Mouse (Mus musculus): Measurements from ENCODE around the gene Lrrc75b. TPM values are rescaled to one million over a fixed set of nuclear protein-coding genes. Genes with fewer than 3 reads are reported as not detected.
A peak's percentile ranks its signal among the peaks of the same experiment; 100 is the strongest.
"Not testable (repeated sequence)": the region's sequence is repeated elsewhere in the genome, so short reads cannot be mapped to it uniquely, and the experiment has no call there.

The Lrrc75b gene
- polyA plus RNA-seq, 1 experiment from 2014 or later, result 2.9 TPM

GRCm38 (mm10) chr10:75534216-75534615 lies 25.9 kb downstream of the Lrrc75b start:
- Histone ChIP-seq H3K36me3 (ENCODE audit: control insufficient read depth, insufficient read depth, low read length) (peaks cover 55% of the 10 kb centered on the region), H3K4me1 (ENCODE audit: control insufficient read depth, insufficient read depth, low read length) (no peaks in the 10 kb centered on the region), H3K27me3 (ENCODE audit: control insufficient read depth, insufficient read depth, low read length) (no peaks in the 10 kb centered on the region), H3K4me2 (replicated peaks; ENCODE audit: low read depth, low read length) (no peak overlapping the region), H3K9ac (ENCODE audit: low read depth, low read length) (no peak overlapping the region), H3K9me3 (ENCODE audit: control insufficient read depth, low read length) (no peaks in the 10 kb centered on the region), H3K4me3 (ENCODE audit: low read length) (no peak overlapping the region), H3K27ac (ENCODE audit: low read depth, low read length) (no peak overlapping the region)
- ATAC-seq (ENCODE audit: low FRiP score, low TSS enrichment), result no peak
- WGBS, result 93% methylated on average over 8 of the region's 8 CpGs

GRCm38 (mm10) chr10:75531532-75532090 lies 28.5 kb downstream of the Lrrc75b start:
- Histone ChIP-seq H3K9ac (ENCODE audit: low read depth, low read length) (no peak overlapping the region), H3K27me3 (ENCODE audit: control insufficient read depth, insufficient read depth, low read length) (no peaks in the 10 kb centered on the region), H3K9me3 (ENCODE audit: control insufficient read depth, low read length) (no peaks in the 10 kb centered on the region), H3K4me2 (replicated peaks; ENCODE audit: low read depth, low read length) (no peak overlapping the region), H3K27ac (ENCODE audit: low read depth, low read length) (no peak overlapping the region), H3K36me3 (ENCODE audit: control insufficient read depth, insufficient read depth, low read length) (peaks cover 56% of the 10 kb centered on the region), H3K4me3 (ENCODE audit: low read length) (no peak overlapping the region), H3K4me1 (ENCODE audit: control insufficient read depth, insufficient read depth, low read length) (no peaks in the 10 kb centered on the region)
- no peak for ATAC-seq (ENCODE audit: low FRiP score, low TSS enrichment)
- 88% methylated on average over 9 of the region's 9 CpGs for WGBS

- Histone ChIP-seq H3K27ac (ENCODE audit: low read depth, low read length) (no peak overlapping the region), H3K4me2 (replicated peaks; ENCODE audit: low read depth, low read length) (no peak overlapping the region), H3K4me1 (ENCODE audit: control insufficient read depth, insufficient read depth, low read length) (no peaks in the 10 kb centered on the region), H3K9me3 (ENCODE audit: control insufficient read depth, low read length) (no peaks in the 10 kb centered on the region), H3K9ac (ENCODE audit: low read depth, low read length) (no peak overlapping the region), H3K4me3 (ENCODE audit: low read length) (no peak overlapping the region), H3K27me3 (ENCODE audit: control insufficient read depth, insufficient read depth, low read length) (no peaks in the 10 kb centered on the region), H3K36me3 (ENCODE audit: control insufficient read depth, insufficient read depth, low read length) (peaks cover 50% of the 10 kb centered on the region)
- 86% methylated on average over 2 of the region's 2 CpGs for WGBS
- no peak for ATAC-seq (ENCODE audit: low FRiP score, low TSS enrichment)
Measured at GRCm38 (mm10) chr10:75530322-75530721, 29.8 kb downstream of the Lrrc75b start.

- not testable (repeated sequence) for H3K4me2 ChIP-seq (replicated peaks; ENCODE audit: low read depth, low read length); H3K27me3 ChIP-seq (ENCODE audit: control insufficient read depth, insufficient read depth, low read length); H3K9ac ChIP-seq (ENCODE audit: low read depth, low read length); H3K27ac ChIP-seq (ENCODE audit: low read depth, low read length); ATAC-seq (ENCODE audit: low FRiP score, low TSS enrichment); H3K4me3 ChIP-seq (ENCODE audit: low read length); H3K9me3 ChIP-seq (ENCODE audit: control insufficient read depth, low read length); H3K4me1 ChIP-seq (ENCODE audit: control insufficient read depth, insufficient read depth, low read length)
- 94% methylated on average over 9 of the region's 9 CpGs for WGBS
- peaks cover 53% of the 10 kb centered on the region for H3K36me3 ChIP-seq (ENCODE audit: control insufficient read depth, insufficient read depth, low read length)
Measured at GRCm38 (mm10) chr10:75525450-75525849, 34.7 kb downstream of the Lrrc75b start.

- H3K27ac ChIP-seq (ENCODE audit: low read depth, low read length), result no peak overlapping the region
- no peaks in the 10 kb centered on the region for H3K27me3 ChIP-seq (ENCODE audit: control insufficient read depth, insufficient read depth, low read length)
- 94% methylated on average over 4 of the region's 4 CpGs for WGBS
- H3K4me3 ChIP-seq (ENCODE audit: low read length), result no peak overlapping the region
- peaks cover 7% of the 10 kb centered on the region for H3K4me1 ChIP-seq (ENCODE audit: control insufficient read depth, insufficient read depth, low read length)
- no peak overlapping the region for H3K4me2 ChIP-seq (replicated peaks; ENCODE audit: low read depth, low read length)
- no peak for ATAC-seq (ENCODE audit: low FRiP score, low TSS enrichment)
- peaks cover 62% of the 10 kb centered on the region for H3K36me3 ChIP-seq (ENCODE audit: control insufficient read depth, insufficient read depth, low read length)
- H3K9me3 ChIP-seq (ENCODE audit: control insufficient read depth, low read length), result no peaks in the 10 kb centered on the region
- H3K9ac ChIP-seq (ENCODE audit: low read depth, low read length), result no peak overlapping the region
Measured at GRCm38 (mm10) chr10:75521643-75522042, 38.5 kb downstream of the Lrrc75b start.

- Histone ChIP-seq H3K4me3 (ENCODE audit: low read length) (no peak overlapping the region), H3K9me3 (ENCODE audit: control insufficient read depth, low read length) (no peaks in the 10 kb centered on the region), H3K4me2 (replicated peaks; ENCODE audit: low read depth, low read length) (no peak overlapping the region), H3K27me3 (ENCODE audit: control insufficient read depth, insufficient read depth, low read length) (no peaks in the 10 kb centered on the region), H3K36me3 (ENCODE audit: control insufficient read depth, insufficient read depth, low read length) (peaks cover 55% of the 10 kb centered on the region), H3K27ac (ENCODE audit: low read depth, low read length) (no peak overlapping the region), H3K4me1 (ENCODE audit: control insufficient read depth, insufficient read depth, low read length) (peaks cover 15% of the 10 kb centered on the region), H3K9ac (ENCODE audit: low read depth, low read length) (no peak overlapping the region)
- no peak for ATAC-seq (ENCODE audit: low FRiP score, low TSS enrichment)
- WGBS, result 98% methylated on average over 5 of the region's 5 CpGs
Measured at GRCm38 (mm10) chr10:75520581-75520980, 39.5 kb downstream of the Lrrc75b start.

- H3K9me3 ChIP-seq (ENCODE audit: control insufficient read depth, low read length), result no peaks in the 10 kb centered on the region
- peak within 1 kb of the TSS; percentile 93 for H3K9ac ChIP-seq (ENCODE audit: low read depth, low read length)
- WGBS, result under 1% methylated on average over 20 of the region's 20 CpGs
- H3K4me1 ChIP-seq (ENCODE audit: control insufficient read depth, insufficient read depth, low read length), result peaks cover 19% of the 10 kb centered on the region
- H3K27ac ChIP-seq (ENCODE audit: low read depth, low read length), result peak within 1 kb of the TSS; percentile 95
- H3K36me3 ChIP-seq (ENCODE audit: control insufficient read depth, insufficient read depth, low read length), result peaks cover 31% of the 10 kb centered on the region
- no peaks in the 10 kb centered on the region for H3K27me3 ChIP-seq (ENCODE audit: control insufficient read depth, insufficient read depth, low read length)
- peak; percentile 89 for ATAC-seq (ENCODE audit: low FRiP score, low TSS enrichment)
- peak within 1 kb of the TSS; percentile 78 for H3K4me3 ChIP-seq (ENCODE audit: low read length)
- H3K4me2 ChIP-seq (replicated peaks; ENCODE audit: low read depth, low read length), result peak within 1 kb of the TSS; percentile 91
Measured at GRCm38 (mm10) chr10:75517758-75518143, 42.4 kb downstream of the Lrrc75b start, which contains the start of gene Gucd1. Gene Gucd1, minus strand, starts transcription at chr10:75517972.

GRCm38 (mm10) chr10:75517073-75517757 lies 42.9 kb downstream of the Lrrc75b start, which contains the start of gene Snrpd3:
Gene Snrpd3, plus strand, starts transcription at chr10:75517551.
- under 1% methylated on average over 41 of the region's 52 CpGs for WGBS

GRCm38 (mm10) chr10:75516724-75517072 lies 43.4 kb downstream of the Lrrc75b start:
- peak overlapping the region; percentile 78 for H3K4me3 ChIP-seq (ENCODE audit: low read length)
- WGBS, result 3% methylated on average over 12 of the region's 12 CpGs
- no peak for ATAC-seq (ENCODE audit: low FRiP score, low TSS enrichment)
- H3K9me3 ChIP-seq (ENCODE audit: control insufficient read depth, low read length), result no peaks in the 10 kb centered on the region
- peaks cover 19% of the 10 kb centered on the region for H3K4me1 ChIP-seq (ENCODE audit: control insufficient read depth, insufficient read depth, low read length)
- H3K9ac ChIP-seq (ENCODE audit: low read depth, low read length), result peak overlapping the region; percentile 93
- H3K4me2 ChIP-seq (replicated peaks; ENCODE audit: low read depth, low read length), result peak overlapping the region; percentile 86
- H3K27me3 ChIP-seq (ENCODE audit: control insufficient read depth, insufficient read depth, low read length), result no peaks in the 10 kb centered on the region
- peak overlapping the region; percentile 95 for H3K27ac ChIP-seq (ENCODE audit: low read depth, low read length)
- peaks cover 29% of the 10 kb centered on the region for H3K36me3 ChIP-seq (ENCODE audit: control insufficient read depth, insufficient read depth, low read length)

More at GRCm38 (mm10) chr10:75517073-75517757, 42.9 kb downstream of the Lrrc75b start, which contains the start of gene Snrpd3:
- Histone ChIP-seq H3K4me3 (ENCODE audit: low read length) (peak within 1 kb of the TSS; percentile 78), H3K4me2 (replicated peaks; ENCODE audit: low read depth, low read length) (peak within 1 kb of the TSS; percentile 91), H3K27ac (ENCODE audit: low read depth, low read length) (peak within 1 kb of the TSS; percentile 95), H3K4me1 (ENCODE audit: control insufficient read depth, insufficient read depth, low read length) (peaks cover 19% of the 10 kb centered on the region), H3K27me3 (ENCODE audit: control insufficient read depth, insufficient read depth, low read length) (no peaks in the 10 kb centered on the region), H3K9ac (ENCODE audit: low read depth, low read length) (peak within 1 kb of the TSS; percentile 93), H3K9me3 (ENCODE audit: control insufficient read depth, low read length) (no peaks in the 10 kb centered on the region), H3K36me3 (ENCODE audit: control insufficient read depth, insufficient read depth, low read length) (peaks cover 31% of the 10 kb centered on the region)
- ATAC-seq (ENCODE audit: low FRiP score, low TSS enrichment), result peak; percentile 95
